Mouse (Mus musculus): ENCODE measurements at regions not wholly inside any gene's neighbourhood (a gene's known extent, or its start where the extent isn't known, plus 50 kb on each side); places are given as distances from the start of the nearest gene placed in this dataset.
"Not testable (repeated sequence)": the region's sequence is repeated elsewhere in the genome, so short reads cannot be mapped to it uniquely, and the experiment has no call there.

GRCm38 (mm10) chr11:16559001-16559699, 50.9 kb upstream of the Sec61g start:
- peak; percentile 30 to 62 for DNase-seq

- no peak for DNase-seq
These were observed 53.4 kb upstream of the Sec61g start for GRCm38 (mm10) chr11:16561727-16562126.

- no peak for DNase-seq
These were observed 80.9 kb upstream of the Sec61g start for GRCm38 (mm10) chr11:16589085-16589680.

DNA sequence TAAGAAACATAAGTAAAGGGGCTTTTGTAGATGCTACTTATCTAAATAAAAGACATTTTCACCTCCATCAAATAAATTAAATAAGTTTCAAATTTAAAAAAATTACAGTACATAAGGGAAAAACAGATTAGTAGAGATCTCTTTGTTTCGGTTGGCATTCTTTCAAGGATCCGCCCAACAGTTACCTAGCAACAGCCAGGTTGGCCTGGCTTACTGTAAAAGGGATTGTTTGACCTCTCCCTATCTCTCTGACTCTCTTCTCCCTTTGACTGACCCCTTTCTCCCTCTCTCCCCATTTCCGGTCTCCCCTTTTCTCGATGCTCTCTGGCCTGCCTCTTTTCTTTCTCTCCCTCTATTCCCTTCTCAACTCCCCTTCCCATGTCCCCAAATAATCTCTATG, 82.3 kb upstream of the Sec61g start:
- DNase-seq = no peak

GRCm38 (mm10) chr11:16591471-16591921, 83.2 kb upstream of the Sec61g start:
- peak; percentile 79 to 89 for DNase-seq

DNA sequence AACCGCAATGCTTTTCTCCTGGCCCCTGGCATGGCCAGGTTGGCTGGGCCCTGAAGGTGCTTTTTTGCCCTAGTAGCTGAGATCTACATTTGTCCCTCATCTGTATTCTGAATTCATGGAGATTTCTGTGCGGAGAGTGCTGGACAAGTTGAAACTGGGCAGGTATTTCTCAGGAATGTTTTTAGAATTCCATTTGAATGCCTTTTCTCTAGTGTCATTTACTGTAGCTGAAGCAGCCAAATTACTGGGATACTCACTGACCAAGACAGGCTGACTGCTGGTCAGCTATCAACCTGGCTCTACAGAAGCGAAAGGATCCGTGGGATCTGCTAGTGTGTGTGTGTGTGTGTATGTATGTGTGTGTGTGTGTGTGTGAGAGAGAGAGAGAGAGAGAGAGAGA, 83.7 kb upstream of the Sec61g start:
- DNase-seq = no peak

DNA sequence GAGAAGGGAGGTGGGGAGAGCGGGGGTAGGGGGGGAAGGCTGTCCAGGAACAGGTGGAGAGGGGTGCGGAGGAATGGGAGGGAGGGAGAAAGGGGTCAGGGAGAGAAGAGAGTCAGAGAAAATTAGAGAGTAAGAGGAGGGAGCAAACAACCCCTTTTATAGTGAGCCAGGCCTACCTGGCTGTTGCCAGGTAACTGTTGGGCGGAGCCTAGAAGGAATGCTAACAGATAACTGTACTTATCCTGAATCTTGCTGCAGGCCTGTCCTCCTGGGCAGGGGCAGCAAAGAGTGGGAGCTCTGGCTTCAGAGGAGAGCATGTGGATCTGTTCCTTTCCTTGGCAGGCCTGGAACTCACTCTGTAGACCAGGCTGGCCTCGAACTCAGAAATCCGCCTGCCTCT, 84.5 kb upstream of the Sec61g start:
- no peak for DNase-seq

DNA sequence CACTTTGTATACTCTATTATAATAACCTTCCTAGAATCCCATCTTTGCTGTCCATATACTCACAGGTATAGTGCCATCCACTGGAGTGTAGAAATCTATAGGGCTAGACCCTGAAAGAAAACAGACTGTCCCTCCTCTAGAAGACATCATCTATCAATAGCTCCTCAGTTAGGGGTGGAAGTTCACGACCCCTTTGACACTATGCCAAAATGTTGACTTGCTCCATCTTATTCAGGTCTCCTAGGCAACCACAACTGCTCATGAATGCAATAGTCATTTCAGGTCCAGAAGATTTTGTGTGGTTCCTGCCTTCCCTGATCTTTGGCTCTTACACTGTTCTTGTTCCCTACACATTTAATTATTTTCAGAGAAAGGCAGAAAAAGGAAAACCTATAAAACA, 86.5 kb upstream of the Sec61g start:
- DNase-seq = no peak

DNA sequence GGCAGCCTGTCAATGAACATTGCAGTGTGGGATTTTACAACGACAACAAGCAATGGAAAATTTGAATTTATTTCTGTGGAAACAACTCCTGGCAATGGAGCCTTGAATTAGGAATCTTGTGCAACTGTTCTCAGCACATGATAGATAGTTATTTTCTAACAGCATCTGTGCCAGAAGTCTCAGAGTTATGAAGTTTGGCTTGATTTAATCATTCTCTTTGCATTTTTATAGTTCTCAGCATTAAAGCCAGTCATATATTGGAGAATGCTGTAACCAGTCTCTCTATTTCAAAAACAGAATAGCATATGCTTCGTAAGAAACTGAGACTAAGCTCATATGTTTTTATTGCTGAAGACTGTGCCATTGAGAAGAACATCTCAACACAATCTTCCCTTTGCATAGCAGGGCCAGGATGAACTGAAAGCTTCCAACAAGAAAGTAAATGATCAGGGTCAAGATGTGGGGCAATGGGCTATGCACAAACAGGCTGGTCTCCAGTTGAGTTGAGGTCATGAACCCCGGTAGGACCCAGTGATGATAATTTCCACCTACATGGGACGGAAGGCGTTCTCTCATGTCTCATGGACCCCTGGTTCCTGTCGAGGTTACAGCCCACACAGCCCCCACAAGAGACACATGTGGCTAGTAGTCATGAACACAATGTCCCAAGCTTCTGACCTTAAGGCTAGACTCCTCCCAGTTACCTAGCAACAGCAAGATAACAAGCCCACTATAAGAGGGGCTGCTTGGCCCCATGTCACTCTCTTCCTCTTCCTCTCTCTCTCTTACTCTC, 89.0 kb upstream of the Sec61g start:
- DNase-seq = no peak

GRCm38 (mm10) chr11:16602947-16603346, 94.7 kb upstream of the Sec61g start:
- DNase-seq = no peak

DNA sequence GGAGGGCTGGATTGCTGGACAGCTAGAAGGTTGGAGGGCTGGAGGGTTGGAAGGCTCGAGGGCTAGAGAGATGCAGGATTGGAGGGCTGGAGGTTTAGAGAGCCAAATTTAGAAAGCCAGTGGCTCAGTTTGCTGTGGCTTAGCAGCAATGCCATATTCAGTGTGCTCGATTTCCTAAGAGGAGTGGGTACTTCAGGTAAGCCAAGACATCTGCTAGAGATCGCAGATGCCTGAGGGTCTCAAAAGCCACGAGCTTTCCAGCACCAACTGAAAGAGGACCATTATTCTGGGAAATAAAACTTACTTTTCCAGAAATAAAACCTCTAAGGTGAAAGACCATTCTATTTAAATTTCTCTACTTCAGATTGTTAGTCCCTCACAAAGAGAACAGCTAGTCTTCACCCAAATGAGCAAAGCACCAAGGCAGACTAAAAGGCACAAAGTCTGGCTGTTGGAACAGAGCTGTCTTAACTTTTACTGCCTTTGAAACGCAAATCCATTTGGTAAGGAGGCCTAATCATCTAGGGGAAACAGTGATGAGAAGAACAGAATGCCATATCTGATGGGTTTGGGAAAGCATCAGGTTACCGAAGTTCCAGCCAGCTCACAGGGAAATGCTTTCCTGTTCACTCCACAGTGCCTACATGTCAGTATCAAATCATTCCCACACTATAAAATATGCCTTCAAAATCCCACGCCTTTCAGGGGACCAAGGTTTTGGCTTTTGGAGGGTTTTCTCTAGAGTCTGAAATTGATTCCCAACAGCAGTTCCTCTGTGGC, 98.3 kb upstream of the Sec61g start:
- no peak for DNase-seq

DNA sequence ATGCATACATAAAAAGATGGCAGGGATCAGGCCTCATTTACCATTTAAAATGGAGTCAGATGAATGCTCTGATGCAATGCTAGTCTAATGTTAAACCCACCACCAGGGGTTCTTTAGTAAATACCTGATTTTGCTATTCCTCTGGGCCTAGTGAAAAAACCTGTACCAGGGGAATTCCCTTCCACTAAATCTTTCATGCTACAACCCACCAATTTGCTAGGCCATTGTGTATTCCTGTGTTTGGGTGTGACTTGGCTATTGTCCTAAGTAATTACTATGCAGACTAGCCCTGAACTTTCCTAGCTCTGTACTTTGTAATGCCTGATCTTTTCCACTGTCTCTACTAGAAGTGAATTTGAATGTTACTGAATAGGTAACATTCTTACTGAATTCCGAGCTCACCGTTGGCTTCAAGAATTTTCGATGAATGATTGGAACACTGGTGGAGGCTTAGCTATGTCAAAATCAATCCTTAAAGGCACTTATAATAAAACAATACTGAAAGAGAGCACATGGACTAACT, 99.7 kb upstream of the Sec61g start:
- DNase-seq = not testable (repeated sequence)

DNA sequence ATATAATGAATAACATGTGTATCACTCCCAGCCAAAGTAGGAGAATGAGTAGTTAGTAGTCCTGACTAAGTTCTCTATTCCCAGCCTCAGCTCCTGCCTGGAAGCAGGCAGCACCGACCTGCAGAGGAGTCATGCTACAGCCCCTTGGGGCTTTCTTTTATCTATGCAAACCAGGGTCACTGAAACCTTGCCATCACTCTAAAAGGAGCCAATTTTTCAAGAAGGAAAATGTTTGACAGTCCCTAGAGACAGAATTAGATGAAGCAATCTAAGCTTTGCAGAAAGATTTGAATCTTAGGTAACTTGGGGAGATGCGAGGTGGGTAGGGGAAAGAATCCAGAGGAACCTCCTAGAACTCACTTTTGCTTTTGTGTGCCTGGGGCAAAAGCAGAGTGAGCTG, 103.5 kb upstream of the Sec61g start:
- no peak for DNase-seq

DNA sequence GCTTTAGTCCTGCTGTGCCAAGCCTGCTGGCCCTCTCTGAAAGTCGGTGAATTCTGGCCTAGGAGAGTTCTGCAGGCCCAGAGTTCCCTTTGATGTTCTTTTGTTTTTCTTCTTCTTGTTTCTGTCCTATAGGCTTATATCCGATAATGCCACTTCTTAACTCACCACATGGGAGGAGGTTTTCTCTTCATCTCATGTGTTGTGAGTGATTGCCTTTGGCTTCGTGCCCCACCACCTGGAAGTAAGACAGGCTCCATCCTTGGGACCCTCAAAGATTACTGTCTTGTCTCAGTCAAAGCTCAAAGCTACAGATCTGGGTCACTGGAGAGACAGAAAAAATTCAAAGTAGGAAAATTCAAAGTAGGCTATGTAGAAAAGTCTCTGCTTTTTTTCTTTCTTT, 104.2 kb upstream of the Sec61g start:
- no peak for DNase-seq

DNA sequence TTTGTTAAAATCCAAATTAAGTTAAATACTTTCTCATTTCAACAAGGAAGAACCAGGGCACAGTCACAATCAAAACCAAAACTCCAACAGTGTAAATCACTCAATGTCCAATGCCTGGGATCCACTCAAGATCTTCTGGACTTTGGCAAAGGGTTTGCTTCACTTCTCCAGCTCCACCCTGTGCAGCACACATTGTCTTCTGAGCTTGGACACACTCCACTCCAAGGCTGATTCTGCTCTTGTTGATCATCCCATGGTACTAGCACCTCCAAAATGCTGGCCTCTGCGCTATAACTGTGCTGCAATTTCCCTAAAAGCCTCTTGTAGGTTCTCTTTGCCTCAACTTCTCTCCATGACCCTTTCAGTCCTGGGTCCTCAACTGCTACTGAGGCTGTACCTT, 111.5 kb upstream of the Sec61g start:
- DNase-seq = no peak

DNA sequence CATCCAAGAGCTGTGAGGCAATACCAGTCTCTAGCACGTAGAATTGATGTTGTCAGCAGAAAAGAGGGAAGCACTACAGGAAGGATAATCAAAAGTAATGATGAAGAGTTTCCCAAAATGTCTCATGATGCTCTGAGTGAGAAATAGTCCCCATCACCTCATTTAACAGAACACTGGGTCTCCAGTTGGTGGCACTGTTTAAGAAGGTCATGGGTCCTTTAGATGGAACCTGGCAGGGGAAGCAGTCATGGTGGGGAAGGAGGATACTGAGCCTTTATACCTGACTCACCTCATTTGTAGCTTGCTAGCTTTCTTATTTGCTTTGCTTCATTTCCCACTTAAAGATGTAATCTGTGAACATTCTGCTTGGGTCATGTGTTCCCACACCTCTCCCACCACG, 115.4 kb upstream of the Sec61g start:
- no peak for DNase-seq

GRCm38 (mm10) chr11:16627294-16628085, 119.2 kb upstream of the Sec61g start:
- no peak for DNase-seq

DNA sequence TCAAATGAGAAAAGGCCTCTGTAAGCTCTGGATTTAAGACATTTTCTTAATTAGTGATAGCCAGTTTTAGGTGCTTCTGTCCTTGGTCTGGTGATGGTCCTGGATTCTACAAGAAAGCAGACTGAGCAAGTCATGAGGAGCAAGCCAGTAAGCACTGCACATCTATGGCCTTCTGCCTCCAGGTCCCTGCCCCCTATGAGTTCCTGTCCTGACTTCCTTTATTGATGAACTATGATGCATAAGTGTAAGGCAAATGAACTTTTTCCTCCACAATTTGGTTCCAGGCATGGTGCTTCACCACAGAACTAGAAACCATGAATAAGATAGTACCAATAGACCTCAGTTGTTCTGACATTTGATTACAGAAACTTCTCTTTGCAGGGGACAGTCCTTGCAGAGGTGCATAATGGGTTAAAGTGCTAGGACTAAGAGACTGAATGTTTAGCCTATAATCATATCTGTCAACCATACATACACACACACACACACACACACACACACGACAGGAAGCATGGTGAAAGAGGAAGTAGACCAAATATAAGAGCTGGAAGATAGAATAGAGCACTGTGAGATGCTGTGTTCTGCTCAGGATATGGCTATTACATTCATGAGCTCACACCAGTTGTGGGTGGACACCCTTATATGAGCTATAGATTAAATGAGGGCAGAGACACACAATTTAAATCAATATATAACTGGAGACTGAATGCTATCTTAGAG, 121.3 kb upstream of the Sec61g start:
- DNase-seq = no peak

GRCm38 (mm10) chr11:16635796-16636195, 116.2 kb upstream of the Egfr start:
- DNase-seq = not testable (repeated sequence)

DNA sequence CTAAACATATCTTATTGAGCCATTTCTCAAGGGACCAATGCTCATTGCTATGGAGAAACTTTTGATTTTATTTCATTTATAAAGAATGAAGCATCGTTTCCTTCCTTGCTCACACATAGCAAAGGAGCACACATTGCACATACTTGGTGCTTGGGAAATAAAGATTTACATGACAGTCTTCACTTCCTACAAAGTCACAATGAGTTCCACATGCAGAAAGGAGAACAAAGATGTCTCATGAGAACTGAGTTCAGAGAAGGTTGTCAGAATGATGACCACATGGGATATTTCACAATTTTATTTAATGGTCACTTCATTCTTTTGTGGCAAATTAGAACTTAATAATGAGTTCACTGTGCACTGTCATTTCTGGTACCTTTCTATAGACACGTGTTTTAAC, 114.3 kb upstream of the Egfr start:
- no peak for DNase-seq

DNA sequence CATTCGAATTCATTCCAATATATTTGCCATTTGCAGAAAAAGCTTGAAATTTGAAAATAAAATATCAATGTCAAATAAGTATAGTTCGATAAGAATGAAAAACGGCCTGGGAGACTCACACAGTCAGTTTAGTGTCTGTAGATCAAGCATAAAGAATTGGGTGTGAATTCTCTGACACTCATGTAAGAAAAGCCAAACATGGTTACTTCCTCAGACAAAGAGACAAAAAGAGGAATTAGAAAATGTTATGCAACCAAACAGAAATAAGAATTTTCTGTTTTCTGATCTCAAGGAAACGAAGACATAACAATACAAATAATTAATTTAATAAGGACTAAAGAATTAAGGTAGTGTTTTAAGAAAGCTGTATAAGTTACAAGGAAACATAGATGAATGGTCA, 113.7 kb upstream of the Egfr start:
- DNase-seq = no peak

All from kidney, postnatal 4 days (tissue).